Mouse (Mus musculus) granulocyte monocyte progenitor cell, adult 5-6 weeks (primary cell): ENCODE data around the gene Tkt. TPM values are rescaled to one million over a fixed set of nuclear protein-coding genes. Genes with fewer than 3 reads are reported as not detected.
A peak's percentile ranks its signal among the peaks of the same experiment; 100 is the strongest.
"Not testable (repeated sequence)": the region's sequence is repeated elsewhere in the genome, so short reads cannot be mapped to it uniquely, and the experiment has no call there.

Source experiments
- ATAC-seq: replicated peaks from 2 replicates; pipeline ENCODE4 v1.8.0; 2016; ENCODE audit warnings: mild to moderate bottlenecking, moderate TSS enrichment, inconsistent platforms; ENCODE audit not compliant: poor library complexity, severe bottlenecking
- total RNA-seq, 2 experiments: library from RNA; stranded (forward) in 1 of 2; stranded (reverse) in 1 of 2; fragments of 200-712, 200-1000 nt in 1 of 2; fragments of >200 nt in 1 of 2; fragmentation: Nextera tagmentation in 1 of 2; gene quantifications; 2 replicates each; pipeline ENCODE4 v1.2.3; 2014 to 2017

Gene Tkt
- total RNA-seq (2014; fragmentation: Nextera tagmentation) (628 and 659 TPM in 2 replicates), total RNA-seq (2017) (773 and 843 TPM in 2 replicates)

DNA sequence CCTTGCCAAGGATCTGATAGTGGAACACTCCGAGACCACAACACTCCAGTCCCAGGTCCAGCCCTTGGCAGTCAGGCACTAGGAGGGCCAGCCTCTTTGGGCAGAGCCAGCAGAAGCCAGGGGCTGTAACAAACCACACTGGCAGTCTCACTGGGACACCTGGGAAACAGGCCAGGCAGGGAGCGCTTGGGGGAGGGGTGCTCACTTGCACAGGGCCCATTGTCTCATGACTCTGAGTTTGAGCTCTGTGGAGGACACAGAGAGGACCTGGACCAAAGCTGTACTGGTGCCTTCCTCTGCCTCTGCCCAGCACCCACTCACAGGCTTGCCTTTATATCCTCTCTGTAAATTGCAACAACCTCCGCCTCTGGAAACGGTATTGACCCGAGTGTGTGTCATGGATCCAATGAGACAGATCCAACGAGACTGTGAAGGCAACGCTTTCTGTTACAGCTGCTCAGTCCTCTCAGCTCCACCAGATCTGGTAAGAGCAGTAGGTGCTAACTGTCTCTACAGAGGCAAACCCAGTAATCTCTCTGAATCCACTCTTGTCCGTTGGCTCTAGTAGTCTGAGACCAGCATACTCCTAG lies at the start of gene Tkt:
Gene Tkt (plus strand): TSS at position 229 of the 590 bp plus-strand sequence.
- ATAC-seq: 0 out of 2 replicates have a peak, but pooled peaks have one; percentile 1

- ATAC-seq: no peak
Measured at GRCm38 (mm10) chr14:30504990-30505389, 43.2 kb upstream of the Tkt start.

DNA sequence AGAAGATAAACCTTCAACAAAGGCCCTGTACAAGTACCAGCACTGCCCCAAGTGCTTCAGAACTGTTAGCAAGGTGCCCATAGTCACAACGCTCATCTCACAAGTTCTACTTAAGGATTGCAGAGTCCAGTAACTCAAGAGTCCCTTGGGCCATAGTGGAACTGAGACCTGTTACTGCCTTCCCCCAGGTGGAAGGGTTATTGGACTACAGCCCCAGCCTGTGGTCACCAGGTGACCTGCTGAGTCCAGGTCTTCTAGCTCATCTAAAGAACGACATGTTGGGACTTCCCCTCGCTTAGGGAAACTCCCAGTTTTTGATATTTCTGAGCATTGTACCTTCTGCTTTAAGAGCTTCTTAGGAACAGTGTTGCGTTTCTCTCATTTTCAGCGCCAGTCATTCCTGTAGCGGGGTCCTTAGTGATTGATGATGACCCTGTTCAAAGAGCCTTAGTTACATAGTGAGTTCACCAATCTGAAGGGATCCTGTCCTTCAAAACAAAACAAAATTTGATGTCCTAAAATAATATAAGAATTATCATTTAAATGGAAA lies 37.9 kb upstream of the Tkt start:
- ATAC-seq: no peak

DNA sequence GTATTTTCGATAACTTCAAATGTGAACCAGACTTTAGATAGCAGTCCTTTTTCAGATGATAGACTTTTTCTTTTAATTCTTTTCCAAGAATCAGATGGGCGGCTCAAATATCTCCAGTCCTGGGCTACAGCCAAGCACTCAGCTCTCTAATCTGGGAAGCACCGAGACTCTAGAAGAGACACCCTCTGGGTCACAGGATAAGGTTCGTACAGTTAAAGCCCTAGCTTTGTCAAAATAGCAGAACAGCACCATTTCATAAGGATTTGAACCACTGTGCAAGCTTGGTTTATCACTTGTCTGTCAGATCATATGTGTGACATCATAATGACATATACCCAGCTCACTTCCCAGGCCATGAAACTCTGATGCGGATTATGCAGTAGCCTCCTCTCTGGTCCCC lies 35.3 kb upstream of the Tkt start:
- no peak for ATAC-seq

GRCm38 (mm10) chr14:30515931-30516723 lies 32.0 kb upstream of the Tkt start:
- ATAC-seq: peak; percentile 93

DNA sequence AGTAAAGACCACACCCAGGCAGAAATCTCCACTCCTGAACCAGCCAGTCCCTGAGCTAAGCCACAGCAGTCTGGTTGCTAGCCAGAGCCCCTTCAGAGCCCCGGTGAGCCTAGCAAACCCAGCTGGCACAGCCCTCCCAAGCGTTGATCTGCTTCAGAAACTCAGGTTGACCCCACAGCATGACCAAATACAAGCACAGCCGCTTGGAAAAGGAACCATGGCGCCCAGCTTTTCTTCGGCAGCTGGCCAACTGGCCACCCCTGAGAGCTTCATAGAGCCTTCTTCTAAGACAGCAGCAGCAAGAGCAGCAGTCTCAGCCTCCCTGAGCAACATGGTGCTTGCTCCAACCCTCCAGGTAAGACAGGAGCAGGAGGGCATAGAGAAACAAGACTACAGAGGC lies 28.8 kb upstream of the Tkt start:
- ATAC-seq: no peak

DNA sequence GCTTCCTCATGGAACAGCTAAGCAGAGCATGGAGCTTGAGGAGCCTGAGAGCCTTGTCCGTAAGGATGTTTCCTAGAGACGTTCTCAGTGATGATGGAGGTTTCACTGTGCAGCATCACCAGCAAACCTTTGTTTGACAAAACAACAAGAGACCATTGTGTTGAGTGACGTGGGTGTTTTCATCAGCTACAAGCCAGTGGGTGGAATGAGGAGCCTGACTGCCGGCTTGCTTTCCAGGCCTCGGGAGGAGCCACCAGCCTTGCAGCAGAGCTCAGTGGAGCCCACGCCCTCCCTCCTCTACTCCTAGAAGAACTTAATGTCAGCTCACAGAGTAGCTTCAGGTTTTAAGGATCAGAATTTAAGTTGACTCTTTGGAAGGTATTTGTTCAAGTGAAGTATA lies 24.8 kb upstream of the Tkt start:
- no peak for ATAC-seq

GRCm38 (mm10) chr14:30528392-30528791 lies 19.8 kb upstream of the Tkt start:
- no peak for ATAC-seq

- no peak for ATAC-seq
Measured at GRCm38 (mm10) chr14:30528961-30529360, 19.2 kb upstream of the Tkt start.

- no peak for ATAC-seq
Measured at GRCm38 (mm10) chr14:30529454-30529853, 18.7 kb upstream of the Tkt start.

DNA sequence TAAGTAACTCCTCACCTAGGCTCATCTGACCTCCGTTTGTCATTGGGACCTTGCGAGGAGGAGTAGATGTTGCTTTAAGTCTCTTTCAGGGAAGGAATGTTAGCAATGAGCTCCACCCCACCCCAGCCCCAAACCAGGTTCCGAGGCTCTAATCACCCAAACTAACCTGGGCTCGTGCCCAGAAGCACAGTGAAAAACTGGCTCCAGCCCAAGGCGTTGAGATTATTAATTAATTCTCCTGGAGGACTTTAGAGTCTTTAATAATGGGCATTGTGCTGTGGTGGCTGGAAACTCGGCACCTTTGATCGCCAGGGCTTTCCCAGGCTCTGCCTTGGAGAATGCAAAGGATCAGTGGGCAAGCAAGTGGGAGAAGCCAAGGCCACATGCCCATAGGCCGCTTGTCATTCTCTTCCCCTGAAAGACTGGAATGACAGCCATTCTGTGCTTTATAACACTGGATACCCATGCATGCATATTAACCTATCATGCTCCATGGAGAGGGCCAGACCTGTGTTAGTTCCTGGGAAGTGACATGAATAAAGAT lies 17.4 kb upstream of the Tkt start:
- no peak for ATAC-seq

DNA sequence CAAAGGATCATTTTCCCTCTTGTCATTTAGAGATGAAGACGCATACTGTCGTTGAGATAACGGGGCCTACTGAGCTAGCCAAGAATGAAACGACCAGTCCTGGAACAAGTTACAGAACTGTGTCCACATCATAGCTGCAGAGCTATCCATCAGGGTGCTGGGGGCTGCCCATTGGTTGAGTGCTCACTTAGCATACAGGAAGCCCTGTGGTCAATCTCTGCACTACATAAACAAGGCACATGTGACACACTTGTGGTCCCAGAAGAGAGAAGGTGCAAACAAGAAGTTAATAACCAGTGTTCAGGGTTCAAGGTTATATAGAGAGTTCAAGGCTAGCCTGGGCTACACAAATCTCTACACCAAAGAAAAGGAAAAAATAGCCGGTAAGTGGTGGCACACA lies 16.7 kb upstream of the Tkt start:
- peak; percentile 52 for ATAC-seq

DNA sequence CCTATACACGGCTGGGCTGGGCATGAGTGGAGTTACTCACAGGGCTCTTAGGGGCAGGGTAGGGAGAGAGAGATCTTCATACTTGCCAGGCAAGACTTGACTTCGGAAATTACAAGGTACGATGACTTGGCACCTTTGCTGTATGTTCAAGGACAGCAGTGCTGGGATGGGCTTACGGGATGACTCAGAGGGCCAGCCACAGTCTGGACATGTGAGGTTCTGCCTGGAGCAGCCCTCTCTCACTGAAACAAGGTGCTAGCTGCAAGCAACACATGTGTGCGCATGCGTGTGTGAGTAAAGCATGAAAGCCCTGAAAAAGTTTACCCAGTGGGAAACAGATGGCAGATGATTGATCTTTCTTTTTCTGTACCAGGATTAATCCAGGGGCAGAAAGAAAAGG lies 16.3 kb upstream of the Tkt start:
- ATAC-seq: no peak

- no peak for ATAC-seq
Measured at GRCm38 (mm10) chr14:30533780-30534450, 14.2 kb upstream of the Tkt start.

DNA sequence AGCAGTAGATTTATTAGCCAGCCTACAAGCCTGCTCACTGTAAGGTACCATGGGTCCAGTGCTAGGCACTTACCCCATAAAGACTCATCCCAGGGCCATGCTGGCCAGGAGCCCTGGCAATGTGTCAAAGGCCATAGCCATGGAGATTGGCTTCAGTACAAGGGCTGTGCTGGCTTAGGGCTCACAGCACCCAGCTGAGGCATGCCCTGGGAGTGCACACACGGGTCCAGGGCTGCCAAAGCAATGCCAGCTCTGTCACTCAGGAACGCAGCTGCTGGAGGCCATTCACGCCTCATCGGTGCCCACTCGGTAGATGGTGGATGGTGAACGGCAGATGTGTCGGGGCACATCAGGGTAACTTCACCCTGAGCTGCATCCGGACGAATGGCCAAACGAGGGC lies 6.6 kb upstream of the Tkt start:
- no peak for ATAC-seq

- ATAC-seq: not testable (repeated sequence)
Measured at GRCm38 (mm10) chr14:30543331-30543730, 4.8 kb upstream of the Tkt start.

- ATAC-seq: peak; percentile 60
Measured at GRCm38 (mm10) chr14:30548965-30549776, 1.0 kb downstream of the Tkt start.

- peak; percentile 14; the same call in 1 of the 2 replicates for ATAC-seq
Measured at GRCm38 (mm10) chr14:30549777-30550149, 1.6 kb downstream of the Tkt start.

DNA sequence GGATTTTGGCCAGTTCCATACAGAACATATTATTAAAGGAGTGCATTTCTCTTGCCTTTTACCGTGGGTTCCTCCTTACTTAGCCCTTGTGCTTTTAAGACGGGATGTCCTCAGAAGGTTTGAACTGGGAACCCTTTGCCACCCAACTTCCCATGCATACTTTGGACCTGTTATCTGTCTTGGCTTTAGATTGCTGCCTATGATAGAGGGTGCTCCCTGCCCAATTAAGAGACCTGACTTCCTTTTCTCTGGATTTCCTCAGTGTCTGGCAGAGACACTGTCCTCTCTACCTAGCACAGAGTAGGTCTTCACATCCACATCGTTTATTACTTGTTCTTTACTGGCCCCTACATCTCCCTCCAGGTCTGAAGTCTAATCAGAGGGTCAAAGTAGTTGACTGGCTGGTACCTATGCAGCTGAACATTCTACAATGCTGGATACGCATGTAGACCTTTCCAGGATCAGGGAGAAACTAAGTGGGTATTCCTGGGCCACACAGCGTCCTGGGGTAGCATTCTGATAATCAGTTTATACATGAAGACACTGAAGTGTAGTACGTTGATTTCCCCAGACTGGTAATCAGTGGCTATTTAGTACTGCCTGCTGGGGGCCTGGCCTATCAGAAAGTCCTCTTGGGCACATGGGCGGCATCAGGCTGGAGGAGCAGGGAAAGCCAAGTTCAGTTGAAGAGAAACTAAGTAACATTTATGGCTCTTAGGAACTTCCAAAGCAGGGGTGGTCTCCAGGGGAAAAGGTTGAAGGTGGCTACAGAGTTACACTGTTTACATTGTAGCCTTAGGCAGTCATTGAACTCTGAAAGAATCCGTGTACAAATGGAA lies 2.3 kb downstream of the Tkt start:
- no peak for ATAC-seq
